Mouse (Mus musculus): ENCODE data around the gene Qrich1. TPM values are rescaled to one million over a fixed set of nuclear protein-coding genes. Genes with fewer than 3 reads are reported as not detected.

The Qrich1 gene
- total RNA-seq, 2 experiments from 2014 or later: 140 to 155 TPM

- intact Hi-C loops (cut with DNase I): no loop called here
- Histone ChIP-seq H3K4me3 (no peak overlapping the region), H3K27ac (no peak overlapping the region)
- TF ChIP-seq CTCF (IDR thresholded peaks at IDR 0.05): no peak
- DNase-seq (ENCODE audit: extremely low spot score in 1 of 2, low spot score in 2 of 2): no peak
Measured at GRCm38 (mm10) chr9:108575321-108576297, 59.0 kb downstream of the Qrich1 start.

GRCm38 (mm10) chr9:108577025-108577424 lies 60.4 kb downstream of the Qrich1 start:
- TF ChIP-seq CTCF (IDR thresholded peaks at IDR 0.05): no peak
- DNase-seq (ENCODE audit: extremely low spot score in 1 of 2, low spot score in 2 of 2): no peak
- Histone ChIP-seq H3K4me3 (peak overlapping the region; percentile 63; the same call in 1 of the 2 replicates), H3K27ac (no peak overlapping the region)
- intact Hi-C loops (cut with DNase I): no loop called here

GRCm38 (mm10) chr9:108577934-108578544 lies 61.4 kb downstream of the Qrich1 start:
- intact Hi-C loops (cut with DNase I): loop anchor here (1.0 kb wide), 1 partner anchor 19 kb away; the partner anchor contains the start of gene P4htm
- no peak for DNase-seq (ENCODE audit: extremely low spot score in 1 of 2, low spot score in 2 of 2)
- peak overlapping the region; percentile 92 for H3K27ac ChIP-seq
- peak overlapping the region; percentile 63 for H3K4me3 ChIP-seq
- no peak for TF ChIP-seq CTCF (IDR thresholded peaks at IDR 0.05)

GRCm38 (mm10) chr9:108578545-108579343 lies 62.1 kb downstream of the Qrich1 start, which contains the start of gene Wdr6:
Gene Wdr6, minus strand, starts transcription at chr9:108578739.
- peak; percentile 82 to 89 for DNase-seq (ENCODE audit: extremely low spot score in 1 of 2, low spot score in 2 of 2)
- no peak; the same call in 1 of the 2 replicates for TF ChIP-seq CTCF (IDR thresholded peaks at IDR 0.05)
- peak within 1 kb of the TSS; percentile 63 for H3K4me3 ChIP-seq
- peak within 1 kb of the TSS; percentile 92 for H3K27ac ChIP-seq
- intact Hi-C loops (cut with DNase I): loop anchor here (1.0 kb wide), 1 partner anchor 19 kb away; the partner anchor contains the start of gene P4htm

GRCm38 (mm10) chr9:108579344-108579690 lies 62.7 kb downstream of the Qrich1 start:
- H3K4me3 ChIP-seq: no peak overlapping the region
- intact Hi-C loops (cut with DNase I): no loop called here
- no peak for TF ChIP-seq CTCF (IDR thresholded peaks at IDR 0.05)
- peak overlapping the region; percentile 92 for H3K27ac ChIP-seq
- DNase-seq (ENCODE audit: extremely low spot score in 1 of 2, low spot score in 2 of 2): no peak

- Histone ChIP-seq H3K27ac (peak overlapping the region; percentile 92), H3K4me3 (0 out of 2 replicates have a peak overlapping the region, but pooled peaks have one; percentile 13)
- peak; percentile 79 to 83 for DNase-seq (ENCODE audit: extremely low spot score in 1 of 2, low spot score in 2 of 2)
- intact Hi-C loops (cut with DNase I): no loop called here
- TF ChIP-seq CTCF (IDR thresholded peaks at IDR 0.05): no peak
Measured at GRCm38 (mm10) chr9:108587571-108588180, 71.1 kb downstream of the Qrich1 start.

- peak overlapping the region; percentile 92; the same call in 1 of the 2 replicates for H3K27ac ChIP-seq
- no peak overlapping the region for H3K4me3 ChIP-seq
- TF ChIP-seq CTCF (IDR thresholded peaks at IDR 0.05): no peak
- no peak for DNase-seq (ENCODE audit: extremely low spot score in 1 of 2, low spot score in 2 of 2)
- intact Hi-C loops (cut with DNase I): no loop called here
Measured at GRCm38 (mm10) chr9:108589229-108589628, 72.6 kb downstream of the Qrich1 start.

- intact Hi-C loops (cut with DNase I): no loop called here
- Histone ChIP-seq H3K27ac (no peak overlapping the region), H3K4me3 (no peak overlapping the region)
- DNase-seq (ENCODE audit: extremely low spot score in 1 of 2, low spot score in 2 of 2): no peak
- no peak for TF ChIP-seq CTCF (IDR thresholded peaks at IDR 0.05)
Measured at GRCm38 (mm10) chr9:108591462-108591861, 74.9 kb downstream of the Qrich1 start.

- intact Hi-C loops (cut with DNase I): no loop called here
- no peak for TF ChIP-seq CTCF (IDR thresholded peaks at IDR 0.05)
Measured at GRCm38 (mm10) chr9:108594354-108594753, 77.7 kb downstream of the Qrich1 start.

GRCm38 (mm10) chr9:108596998-108597764 lies 80.6 kb downstream of the Qrich1 start, which contains the start of gene P4htm:
Gene P4htm, minus strand, starts transcription at chr9:108597667.
- peak; percentile 33 for TF ChIP-seq CTCF (IDR thresholded peaks at IDR 0.05)
- peak within 1 kb of the TSS; percentile 87 for H3K4me3 ChIP-seq
- peak within 1 kb of the TSS; percentile 95 for H3K27ac ChIP-seq
- peak; percentile 81 to 82 for DNase-seq (ENCODE audit: extremely low spot score in 1 of 2, low spot score in 2 of 2)
- intact Hi-C loops (cut with DNase I): loop anchor here (1.0 kb wide), 1 partner anchor 19 kb away; the partner anchor contains the start of gene Wdr6

More at GRCm38 (mm10) chr9:108594354-108594753, 77.7 kb downstream of the Qrich1 start:
- Histone ChIP-seq H3K27ac (no peak overlapping the region), H3K4me3 (no peak overlapping the region)
- DNase-seq (ENCODE audit: extremely low spot score in 1 of 2, low spot score in 2 of 2): no peak

Data from left cerebral cortex, adult 2 months (tissue).